Mouse (Mus musculus) mouse trophoblast stem cell (cell line): ENCODE measurements around the gene Uvrag.

Experiments used
- in situ Hi-C, 2 experiments: fragments of 300-500 bp; cut with MseI, MboI; formaldehyde crosslinking; loops; 2 replicates in 1 of 2; 3 replicates in 1 of 2; pipeline ENCODE4 v1.15.1; 2025

Gene Uvrag

GRCm38 (mm10) chr7:99166159-99166558 lies 25.2 kb upstream of the Uvrag start:
- in situ Hi-C loops = loop anchor here in 1 of 2 experiments (5.0 kb wide), 1 partner anchor 61 kb away; no protein-coding TSS in a partner anchor

- in situ Hi-C loops = loop anchor here in 1 of 2 experiments (5.0 kb wide), 1 partner anchor 62 kb away; no protein-coding TSS in a partner anchor
Observed at GRCm38 (mm10) chr7:99164873-99165410, 24.0 kb upstream of the Uvrag start.

GRCm38 (mm10) chr7:99162462-99162861 lies 21.5 kb upstream of the Uvrag start:
- in situ Hi-C loops = no loop called here

- in situ Hi-C loops = no loop called here
Observed at GRCm38 (mm10) chr7:99161961-99162360, 21.0 kb upstream of the Uvrag start.

- in situ Hi-C loops = no loop called here
Observed at GRCm38 (mm10) chr7:99161529-99161928, 20.6 kb upstream of the Uvrag start.

- in situ Hi-C loops = no loop called here
Observed at GRCm38 (mm10) chr7:99160995-99161394, 20.1 kb upstream of the Uvrag start.

GRCm38 (mm10) chr7:99159446-99159845 lies 18.5 kb upstream of the Uvrag start:
- in situ Hi-C loops = no loop called here

GRCm38 (mm10) chr7:99158904-99159303 lies 18.0 kb upstream of the Uvrag start:
- in situ Hi-C loops = no loop called here

- in situ Hi-C loops = no loop called here
Observed at GRCm38 (mm10) chr7:99158011-99158410, 17.1 kb upstream of the Uvrag start.

GRCm38 (mm10) chr7:99156737-99157136 lies 15.8 kb upstream of the Uvrag start:
- in situ Hi-C loops = no loop called here

- in situ Hi-C loops = no loop called here
Observed at GRCm38 (mm10) chr7:99155311-99156289, 14.7 kb upstream of the Uvrag start.

GRCm38 (mm10) chr7:99154648-99155151 lies 13.8 kb upstream of the Uvrag start:
- in situ Hi-C loops = loop anchor here in 1 of 2 experiments (5.0 kb wide), 1 partner anchor 47 kb away; no protein-coding TSS in a partner anchor

- in situ Hi-C loops = loop anchor here in 1 of 2 experiments (5.0 kb wide), 1 partner anchor 46 kb away; no protein-coding TSS in a partner anchor
Observed at GRCm38 (mm10) chr7:99153686-99154202, 12.8 kb upstream of the Uvrag start.

GRCm38 (mm10) chr7:99152756-99153155 lies 11.8 kb upstream of the Uvrag start:
- in situ Hi-C loops = loop anchor here in 1 of 2 experiments (5.0 kb wide), 1 partner anchor 45 kb away; no protein-coding TSS in a partner anchor

- in situ Hi-C loops = loop anchor here in 1 of 2 experiments (5.0 kb wide), 1 partner anchor 44 kb away; no protein-coding TSS in a partner anchor
Observed at GRCm38 (mm10) chr7:99151342-99151741, 10.4 kb upstream of the Uvrag start.

- in situ Hi-C loops = loop anchor here in 1 of 2 experiments (5.0 kb wide), 1 partner anchor 37 kb away; no protein-coding TSS in a partner anchor
Observed at GRCm38 (mm10) chr7:99149017-99149416, 8.1 kb upstream of the Uvrag start.

GRCm38 (mm10) chr7:99147494-99147893 lies 6.6 kb upstream of the Uvrag start:
- in situ Hi-C loops = loop anchor here in 1 of 2 experiments (5.0 kb wide), 1 partner anchor 35 kb away; no protein-coding TSS in a partner anchor

- in situ Hi-C loops = loop anchor here in 1 of 2 experiments (5.0 kb wide), 1 partner anchor 35 kb away; no protein-coding TSS in a partner anchor
Observed at GRCm38 (mm10) chr7:99146906-99147305, 6.0 kb upstream of the Uvrag start.

- in situ Hi-C loops = loop anchor here in 1 of 2 experiments (5.0 kb wide), 1 partner anchor 34 kb away; no protein-coding TSS in a partner anchor
Observed at GRCm38 (mm10) chr7:99146011-99146410, 5.1 kb upstream of the Uvrag start.

GRCm38 (mm10) chr7:99144616-99145015 lies 3.7 kb upstream of the Uvrag start:
- in situ Hi-C loops = loop anchor here in 1 of 2 experiments (5.0 kb wide), 1 partner anchor 32 kb away; no protein-coding TSS in a partner anchor

- in situ Hi-C loops = no loop called here
Observed at GRCm38 (mm10) chr7:99143244-99143643, 2.3 kb upstream of the Uvrag start.
